8 mouse cellular contexts compared by ENCODE assay signal in the genomic region with DNA sequence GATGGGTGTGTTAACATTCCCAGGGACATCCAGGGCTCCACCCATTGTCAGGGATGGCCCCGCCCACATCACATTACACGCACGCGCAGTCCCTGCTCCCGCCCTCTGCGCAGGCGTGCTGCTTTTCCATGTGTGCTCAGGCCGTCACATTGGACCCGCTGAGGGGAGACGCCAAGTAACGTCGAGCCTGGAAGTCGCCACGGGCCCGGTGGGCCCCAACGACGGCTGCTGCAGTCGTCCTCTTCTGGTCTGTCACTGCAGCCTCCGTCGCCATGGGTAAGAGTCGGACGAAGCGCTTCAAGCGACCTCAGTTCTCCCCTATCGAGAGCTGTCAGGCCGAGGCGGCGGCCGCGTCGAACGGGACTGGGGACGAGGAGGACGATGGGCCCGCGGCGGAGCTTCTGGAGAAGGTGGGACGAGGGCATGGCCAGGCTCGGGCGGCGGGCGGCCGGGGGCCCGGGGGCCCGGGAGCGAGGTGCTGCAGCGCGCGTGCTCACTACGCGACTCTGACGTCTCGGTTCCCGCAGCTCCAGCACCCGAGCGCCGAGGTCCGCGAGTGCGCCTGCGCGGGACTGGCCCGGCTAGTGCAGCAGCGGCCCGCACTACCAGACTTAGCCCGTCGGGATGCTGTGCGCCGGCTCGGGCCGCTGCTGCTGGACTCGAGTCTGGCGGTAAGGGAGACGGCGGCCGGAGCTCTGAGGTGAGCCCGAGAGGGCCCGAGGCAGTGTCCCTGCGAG. TPM values are rescaled to one million over a fixed set of nuclear protein-coding genes. Genes with fewer than 3 reads are reported as not detected.
DNase-seq lines count a peak whose midpoint lies in the region; ATAC-seq and TF ChIP-seq lines count a peak whose summit lies in the region.

A gene (plus strand): TSS at position 108 of the 737 bp plus-strand sequence.

- H3K4me3 ChIP-seq in forebrain, embryonic 15.5 days: peak within 1 kb of the TSS; percentile 81
- peak within 1 kb of the TSS; percentile 92 for H3K4me3 ChIP-seq in lung, adult 2 months (replicated peaks; ENCODE audit: extremely low read depth, low read depth, low read length)

- no peaks in the 10 kb centered on the region for H3K27me3 ChIP-seq in forebrain, embryonic 15.5 days

- under 1% methylated on average over 79 of the region's 79 CpGs for WGBS in forebrain, embryonic 15.5 days
- WGBS in lung, adult 2 months: under 1% methylated on average over 78 of the region's 79 CpGs

- H3K4me1 ChIP-seq in forebrain, embryonic 15.5 days: peaks cover 14% of the 10 kb centered on the region
- H3K4me1 ChIP-seq in lung, adult 2 months (ENCODE audit: control insufficient read depth, insufficient read depth, low read length): no peaks in the 10 kb centered on the region; the same call in 1 of the 2 replicates

- H3K9me3 ChIP-seq in forebrain, embryonic 15.5 days: no peaks in the 10 kb centered on the region

- DNase-seq in ES-CJ7 (ENCODE audit: low read depth, low spot score): peak; percentile 98
- peak; percentile 94 for DNase-seq in cerebellum, adult 11 months
- DNase-seq in heart, postnatal 25 days (ENCODE audit: low spot score): peak; percentile 91
- peak; percentile 94 to 97 for DNase-seq in layer of hippocampus, adult 18-20 months (ENCODE audit: low spot score in 2 of 2)
- DNase-seq in lung, adult 2 months: peak; percentile 97
- DNase-seq in thymus, adult 18-20 months: peak; percentile 75 to 80

- peak; percentile 98 for ATAC-seq in forebrain, embryonic 15.5 days (replicated peaks)
- peak; percentile 67 for ATAC-seq in neutrophil, adult 5-6 weeks (ENCODE audit: extremely low read depth, insufficient number of reproducible peaks, low FRiP score, poor library complexity, severe bottlenecking)

- TF ChIP-seq CTCF in lung, adult 2 months (IDR thresholded peaks at IDR 0.05; ENCODE audit: insufficient read depth, low read length): no peak

- intact Hi-C loops in heart, postnatal 25 days (cut with DNase I): no loop called here

- peak; percentile 83; the same call in 1 of the 2 replicates for TF ChIP-seq POLR2A in lung, adult 2 months (IDR thresholded peaks at IDR 0.05; ENCODE audit: borderline replicate concordance, extremely low read depth, low read depth, low read length)

- H3K4me2 ChIP-seq in forebrain, embryonic 15.5 days (replicated peaks): peak within 1 kb of the TSS; percentile 70

- H3K27ac ChIP-seq in forebrain, embryonic 15.5 days (replicated peaks): peak within 1 kb of the TSS; percentile 94

- peaks cover 53% of the 10 kb centered on the region for H3K36me3 ChIP-seq in forebrain, embryonic 15.5 days

- H3K9ac ChIP-seq in forebrain, embryonic 15.5 days (replicated peaks): peak within 1 kb of the TSS; percentile 73

RNA-seq across cellular contexts. Expression of the gene that starts here (rescaled TPM):
- 38.0 and 40.7 TPM in 2 replicates for polyA plus RNA-seq in forebrain, embryonic 15.5 days (2015; fragmentation: Nextera tagmentation; extraction: Ambion mirVana)
- total RNA-seq in heart, postnatal 25 days (2021): 10 to 100 TPM; 20.0 to 20.3 TPM
- 10 to 100 TPM; 24.7 to 24.9 TPM for total RNA-seq in layer of hippocampus, adult 18-20 months (2021)
- polyA plus RNA-seq in lung, adult 2 months (2012; rRNA removed): 9.3 and 12.2 TPM in 2 replicates
- total RNA-seq in neutrophil, adult 5-6 weeks (2017): 11.8 and 15.1 TPM in 2 replicates

Comparison
In these comparisons a context has a peak if more than half of its experiments do, and no peak if none do; other contexts are left out.
1. Peak in every context shown above with its lines: DNase-seq, ATAC-seq, H3K4me3 ChIP-seq and H3K27ac ChIP-seq.